Mouse (Mus musculus) small intestine, adult 2 months (tissue): Measurements from ENCODE around the gene Alox12.

Source experiments
- CTCF ChIP-seq: fragments of 200-500 bp; IDR thresholded peaks from 2 replicates; pipeline ENCODE4 v1.5.1; 2012; ENCODE audit warnings: low read depth, mild to moderate bottlenecking, control low read depth, inconsistent platforms, low read length, moderate library complexity, mixed read lengths; ENCODE audit not compliant: insufficient replicate concordance, insufficient read length; ENCODE audit errors: extremely low read depth
- POLR2A ChIP-seq: fragments of 200-500 bp; IDR thresholded peaks from 2 replicates; pipeline ENCODE4 v1.6.1; 2012; ENCODE audit warnings: low read depth, mild to moderate bottlenecking, control low read depth, inconsistent platforms, low read length, moderate library complexity

GRCm38 (mm10) chr11:70265819-70266218 is 10.7 kb upstream of the Alox12 start:
- no peak for TF ChIP-seq POLR2A
- TF ChIP-seq CTCF, result no peak
